Mouse (Mus musculus) embryonic stem cell, embryonic (primary cell): ENCODE data around the gene Pkp4.

Source experiments
- CTCF ChIA-PET, 4 experiments: fragments of 300-600 bp in 2 of 4; fragments of 350-600 bp in 2 of 4; sonication (Branson Sonifier 250); formaldehyde crosslinking; loops; one replicate each; lab custom pipeline; 2022; ENCODE audit warnings: inconsistent platforms in 2 of 4; lab: Charles Lee
- POLR2A ChIA-PET, 4 experiments: fragments of 300-600 bp in 2 of 4; fragments of 350-600 bp in 2 of 4; sonication (Branson Sonifier 250); formaldehyde crosslinking; loops; one replicate each; lab custom pipeline; 2022; ENCODE audit warnings: antibody characterized with exemption in 4 of 4, inconsistent platforms in 1 of 4; lab: Charles Lee

The Pkp4 gene

DNA sequence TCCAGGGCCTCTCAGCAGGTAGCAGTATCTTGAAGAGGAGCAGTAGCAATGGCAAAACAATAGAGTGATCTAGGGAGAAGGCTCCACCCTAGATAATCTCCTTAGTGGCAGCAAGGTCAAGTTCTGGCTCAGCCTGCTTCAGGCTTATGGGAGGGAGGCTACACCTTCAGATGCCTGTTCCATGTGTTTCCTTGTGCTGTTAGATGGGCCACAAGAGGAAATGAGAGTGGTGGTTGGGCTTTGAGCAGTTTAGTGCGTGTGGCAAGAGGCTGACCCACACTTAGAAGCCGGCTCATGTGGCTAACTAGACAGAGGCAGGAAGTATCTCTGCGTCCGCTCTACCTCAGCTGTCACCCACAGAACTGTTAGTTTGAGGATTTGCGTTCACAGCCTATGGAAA, 70.9 kb downstream of the Pkp4 start:
- POLR2A ChIA-PET = interaction anchor here in 3 of 4 experiments (0.6 to 7.4 kb wide), 31 partner anchors 9 to 391 kb away, joined by 3 to 73 read pairs (median 4); partner anchors contain the start of gene Ccdc148 (in 1 of the 3)
- CTCF ChIA-PET = interaction anchor here in 1 of 4 experiments (1.0 kb wide), 1 partner anchor 70 kb away, joined by 3 read pairs; no protein-coding TSS in a partner anchor

DNA sequence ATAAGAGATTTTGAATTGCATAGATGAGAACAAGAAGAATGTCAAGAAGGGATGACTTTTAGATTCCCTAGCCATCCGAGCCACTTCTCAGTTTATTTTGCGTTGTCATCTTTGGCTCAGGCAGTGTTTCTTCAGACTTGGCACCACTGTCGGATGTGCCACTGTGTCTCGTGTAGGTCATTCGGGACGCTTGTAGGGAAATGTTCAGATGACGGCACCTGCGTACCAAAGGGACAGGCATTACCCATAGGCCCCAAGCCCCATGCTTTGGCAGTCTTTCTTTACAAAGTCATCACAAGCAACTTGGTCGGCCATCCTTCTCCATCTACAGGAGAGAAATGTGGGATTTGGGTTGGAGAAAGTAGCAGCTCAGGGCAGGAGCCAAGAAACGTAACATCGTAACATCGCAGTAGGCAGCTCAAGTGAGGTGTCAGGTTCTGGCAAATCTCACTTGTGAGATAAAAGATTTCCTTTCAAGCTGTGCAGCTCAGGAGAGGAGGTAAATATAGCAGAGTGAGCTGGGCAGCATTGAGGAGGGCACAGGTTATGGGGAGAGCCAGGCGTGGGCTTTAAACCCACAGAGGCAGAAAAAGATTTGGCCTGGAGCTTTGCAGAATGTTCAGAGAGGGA, 72.8 kb downstream of the Pkp4 start:
- POLR2A ChIA-PET = interaction anchor here in 1 of 4 experiments (0.7 to 1.3 kb wide), 2 partner anchors 16 to 73 kb away, joined by 3 to 4 read pairs; partner anchors contain the start of genes Ccdc148 and Pkp4
- CTCF ChIA-PET = interaction anchor here in 2 of 4 experiments (0.6 kb wide), 2 partner anchors 403 to 470 kb away, joined by 3 to 9 read pairs; no protein-coding TSS in a partner anchor

DNA sequence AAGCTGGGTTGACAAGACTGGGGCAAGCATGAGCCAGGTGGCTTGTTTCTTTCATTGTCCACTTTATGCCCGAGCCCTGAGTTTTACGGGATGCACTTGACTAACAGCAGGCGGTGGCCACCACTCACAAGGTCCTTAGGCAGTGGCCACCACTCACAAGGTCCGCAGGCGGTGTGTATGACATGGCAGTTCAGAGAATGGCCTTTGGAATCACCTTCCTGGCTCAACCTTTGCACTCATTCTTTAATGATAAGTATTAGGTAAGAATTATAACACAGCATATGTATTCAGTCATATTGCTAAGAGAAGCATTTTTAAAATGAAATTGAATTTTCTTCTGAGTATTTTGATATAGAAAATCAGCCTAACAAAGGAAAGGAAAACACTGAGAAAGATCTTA, 73.3 kb downstream of the Pkp4 start:
- CTCF ChIA-PET = interaction anchor here in 1 of 4 experiments (0.6 kb wide), 1 partner anchor 470 kb away, joined by 3 read pairs; no protein-coding TSS in a partner anchor
- POLR2A ChIA-PET = interaction anchor here in 1 of 4 experiments (0.7 to 1.4 kb wide), 3 partner anchors 16 to 74 kb away, joined by 3 to 4 read pairs (median 4); partner anchors contain the start of genes Ccdc148 and Pkp4

- ChIA-PET CTCF (no interaction called here), POLR2A (interaction anchor here in 1 of 4 experiments (0.8 to 1.4 kb wide), 2 partner anchors 17 to 37 kb away, joined by 4 read pairs; no protein-coding TSS in a partner anchor)
Observed at GRCm38 (mm10) chr2:59234537-59234936, 73.9 kb downstream of the Pkp4 start.

- POLR2A ChIA-PET = interaction anchor here in 3 of 4 experiments (0.6 to 5.5 kb wide), 12 partner anchors 8 to 438 kb away, joined by 3 to 25 read pairs (median 4); partner anchors contain the start of genes Ccdc148 (in 1 of the 3) and Pkp4 (in 1 of the 3)
- CTCF ChIA-PET = no interaction called here
Observed at GRCm38 (mm10) chr2:59239841-59240395, 79.3 kb downstream of the Pkp4 start.

DNA sequence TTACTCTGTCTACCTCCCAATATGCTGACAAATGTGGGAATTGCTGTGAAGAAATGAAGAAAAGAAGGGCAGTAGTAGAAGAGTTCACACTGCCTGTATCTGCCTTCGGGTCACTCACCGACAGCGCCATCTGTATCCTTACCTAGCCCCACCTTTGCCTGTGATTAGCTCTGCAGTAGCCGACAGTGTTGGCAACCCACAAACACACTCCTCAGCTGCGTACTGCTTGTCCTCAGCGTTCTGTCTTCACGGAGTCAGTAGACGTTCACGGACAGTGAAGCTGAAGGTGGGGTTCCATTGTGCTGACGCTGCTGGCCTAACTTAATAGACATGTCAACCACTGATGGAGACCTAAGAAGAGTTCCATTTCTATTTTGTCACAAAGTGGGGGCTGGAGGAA, 81.5 kb downstream of the Pkp4 start:
- ChIA-PET CTCF (interaction anchor here in 1 of 4 experiments (0.6 kb wide), 1 partner anchor 48 kb away, joined by 3 read pairs; no protein-coding TSS in a partner anchor), POLR2A (interaction anchor here in 1 of 4 experiments (0.9 to 5.5 kb wide), 6 partner anchors 11 to 46 kb away, joined by 3 to 25 read pairs (median 4); no protein-coding TSS in a partner anchor)

DNA sequence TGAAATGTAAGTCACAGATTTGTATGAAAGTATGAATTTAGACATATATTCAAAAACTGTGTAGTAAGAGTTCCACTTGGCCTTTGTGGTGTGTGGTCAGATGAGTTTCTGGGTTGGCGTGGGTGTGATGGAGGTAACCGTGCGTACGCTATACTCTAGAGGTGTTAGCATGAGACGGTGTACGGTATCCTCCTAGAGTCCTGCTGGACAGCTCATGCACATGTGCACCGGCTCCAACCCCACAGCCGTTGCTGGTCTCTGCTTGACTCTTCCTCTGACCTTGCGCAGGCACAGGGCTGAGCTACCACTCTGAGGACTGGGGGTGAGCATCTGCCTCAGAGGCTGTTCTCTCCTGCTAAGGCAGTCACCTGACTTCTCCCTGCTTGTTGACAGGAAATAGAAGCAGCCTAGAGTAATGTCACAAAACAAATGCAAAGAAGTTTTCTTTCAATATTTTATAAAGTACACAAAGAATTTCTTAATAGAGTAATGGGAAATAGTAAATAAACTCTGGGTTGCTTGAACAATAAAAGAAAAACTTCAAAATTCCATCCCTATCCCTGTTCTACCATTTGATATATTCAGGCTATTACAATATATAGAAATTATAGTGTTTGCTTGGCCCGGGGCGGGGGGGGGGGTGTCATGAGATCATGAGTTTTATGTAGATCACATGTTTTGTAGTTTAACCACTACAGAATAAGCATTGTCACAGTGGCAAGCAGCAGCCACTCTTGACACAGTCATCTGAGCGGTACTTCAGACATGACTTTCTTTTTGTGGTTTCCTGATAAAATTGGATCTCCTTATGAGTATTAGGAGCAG, 83.8 kb downstream of the Pkp4 start:
- CTCF ChIA-PET = no interaction called here
- POLR2A ChIA-PET = interaction anchor here in 2 of 4 experiments (1.3 to 1.7 kb wide), 3 partner anchors 13 to 16 kb away, joined by 3 to 5 read pairs (median 4); no protein-coding TSS in a partner anchor

GRCm38 (mm10) chr2:59245098-59245388, 84.4 kb downstream of the Pkp4 start:
- ChIA-PET POLR2A (interaction anchor here in 2 of 4 experiments (1.3 to 1.7 kb wide), 3 partner anchors 13 to 16 kb away, joined by 3 to 5 read pairs (median 4); no protein-coding TSS in a partner anchor), CTCF (interaction anchor here in 1 of 4 experiments (0.6 kb wide), 1 partner anchor 232 kb away, joined by 3 read pairs; no protein-coding TSS in a partner anchor)

- ChIA-PET POLR2A (no interaction called here), CTCF (no interaction called here)
Observed at GRCm38 (mm10) chr2:59248806-59249205, 88.2 kb downstream of the Pkp4 start.

DNA sequence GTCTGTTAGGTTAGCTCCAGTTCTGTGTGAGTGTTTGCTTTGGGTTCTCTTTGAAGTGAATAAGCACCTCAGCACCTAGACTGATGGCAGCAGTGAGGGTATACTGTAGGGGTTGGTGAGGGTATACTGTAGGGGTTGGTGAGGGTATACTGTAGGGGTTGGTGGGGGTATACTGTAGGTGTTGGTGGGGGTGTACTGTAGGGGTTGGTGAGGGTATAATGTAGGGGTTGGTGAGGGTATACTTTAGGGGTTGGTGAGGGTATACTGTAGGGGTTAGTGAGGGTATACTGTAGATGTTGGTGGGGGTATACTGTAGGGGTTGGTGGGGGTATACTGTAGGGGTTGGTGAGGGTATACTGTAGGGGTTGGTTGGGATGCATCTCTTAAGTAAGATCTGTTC, 92.2 kb downstream of the Pkp4 start:
- ChIA-PET CTCF (no interaction called here), POLR2A (interaction anchor here in 2 of 4 experiments (1.2 kb wide), 2 partner anchors 13 to 85 kb away, joined by 3 read pairs; no protein-coding TSS in a partner anchor)

- POLR2A ChIA-PET = interaction anchor here in 2 of 4 experiments (1.2 kb wide), 2 partner anchors 12 to 85 kb away, joined by 3 read pairs; no protein-coding TSS in a partner anchor
Observed at GRCm38 (mm10) chr2:59253435-59253834, 92.8 kb downstream of the Pkp4 start.

GRCm38 (mm10) chr2:59258821-59259231, 98.2 kb downstream of the Pkp4 start:
- ChIA-PET POLR2A (interaction anchor here in 2 of 4 experiments (0.5 to 2.2 kb wide), 2 partner anchors 25 to 70 kb away, joined by 3 to 6 read pairs; no protein-coding TSS in a partner anchor), CTCF (no interaction called here)

More at GRCm38 (mm10) chr2:59253435-59253834, 92.8 kb downstream of the Pkp4 start:
- CTCF ChIA-PET = no interaction called here

GRCm38 (mm10) chr2:59259346-59259745, 98.7 kb downstream of the Pkp4 start:
- POLR2A ChIA-PET = interaction anchor here in 2 of 4 experiments (0.5 to 2.2 kb wide), 5 partner anchors 14 to 71 kb away, joined by 3 to 6 read pairs (median 3); no protein-coding TSS in a partner anchor

DNA sequence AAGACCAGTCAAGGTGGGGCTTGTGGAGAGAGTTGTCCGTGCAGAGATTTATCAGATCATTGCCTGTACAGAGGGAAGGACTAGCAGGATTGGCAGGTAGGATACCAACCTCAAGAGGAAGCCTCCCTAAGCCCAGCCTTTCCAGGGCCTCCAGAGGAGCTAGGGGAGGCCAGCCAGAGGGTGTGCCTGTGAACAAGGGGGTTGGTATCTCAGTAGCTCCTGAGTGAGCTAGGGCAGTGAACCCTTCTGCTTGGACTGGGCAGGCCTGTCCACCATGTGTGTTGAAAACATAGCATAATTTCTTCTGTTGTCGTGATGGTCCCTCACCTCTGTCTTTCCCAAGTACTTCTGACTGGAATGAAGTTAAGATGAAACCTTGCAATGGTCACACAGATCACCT, 100.6 kb downstream of the Pkp4 start:
- POLR2A ChIA-PET = interaction anchor here in 1 of 4 experiments (0.6 to 1.2 kb wide), 2 partner anchors 9 to 320 kb away, joined by 3 to 7 read pairs; no protein-coding TSS in a partner anchor
- CTCF ChIA-PET = no interaction called here

More at GRCm38 (mm10) chr2:59259346-59259745, 98.7 kb downstream of the Pkp4 start:
- CTCF ChIA-PET = no interaction called here

DNA sequence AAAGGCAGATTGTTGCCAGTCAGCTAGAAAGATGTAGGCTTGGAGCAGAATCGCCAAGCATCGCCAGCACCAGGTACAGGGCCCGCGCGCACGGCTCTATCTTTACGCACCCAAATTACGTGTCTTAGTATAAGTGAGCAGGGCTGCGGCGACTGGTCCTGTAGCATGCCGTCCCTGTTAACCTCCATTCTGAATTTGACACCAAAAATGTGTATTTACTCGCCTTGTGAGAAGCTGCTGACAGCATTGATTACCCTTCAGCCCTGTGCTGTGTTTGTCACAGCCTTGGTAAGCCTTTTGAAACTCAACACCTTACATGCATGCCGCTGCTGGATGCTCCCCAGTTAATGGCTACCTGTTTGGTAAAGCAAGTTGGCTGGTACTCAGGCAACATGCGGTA, 105.8 kb downstream of the Pkp4 start:
- CTCF ChIA-PET = no interaction called here
- POLR2A ChIA-PET = interaction anchor here in 1 of 4 experiments (0.5 to 1.2 kb wide), 4 partner anchors 8 to 106 kb away, joined by 3 read pairs; partner anchors contain the start of genes Ccdc148 and Pkp4

GRCm38 (mm10) chr2:59271835-59272234, 111.2 kb downstream of the Pkp4 start:
- ChIA-PET CTCF (no interaction called here), POLR2A (interaction anchor here in 1 of 4 experiments (0.9 to 1.6 kb wide), 2 partner anchors 14 to 57 kb away, joined by 3 to 4 read pairs; no protein-coding TSS in a partner anchor)

- CTCF ChIA-PET = interaction anchor here in 1 of 4 experiments (0.6 kb wide), 1 partner anchor 571 kb away, joined by 3 read pairs; no protein-coding TSS in a partner anchor
- POLR2A ChIA-PET = interaction anchor here in 1 of 4 experiments (1.0 to 1.6 kb wide), 3 partner anchors 9 to 13 kb away, joined by 3 to 4 read pairs (median 3); no protein-coding TSS in a partner anchor
Observed at GRCm38 (mm10) chr2:59272713-59273112, 112.1 kb downstream of the Pkp4 start.
